Mouse (Mus musculus) monocyte, adult 5-6 weeks (primary cell): ENCODE data around the gene Tmem151b. TPM values are rescaled to one million over a fixed set of nuclear protein-coding genes. Genes with fewer than 3 reads are reported as not detected.

ENCODE experiments used
- ATAC-seq: fragments of 153-309, 156-312 bp; replicated peaks from 2 replicates; pipeline ENCODE4 v1.8.0; 2017; ENCODE audit warnings: mild to moderate bottlenecking; ENCODE audit not compliant: low TSS enrichment, insufficient number of reproducible peaks, severe bottlenecking, poor library complexity, low FRiP score
- total RNA-seq: library from RNA; stranded (forward); fragments of 200-1000, 200-491, 200-594 nt; gene quantifications from 3 replicates; pipeline ENCODE4 v1.2.3, GENCODE M21; 2017

Gene Tmem151b
- total RNA-seq, 1 experiment from 2014 or later: not detected

GRCm38 (mm10) chr17:45524961-45525360 is 24.5 kb downstream of the Tmem151b start:
- ATAC-seq: no peak

GRCm38 (mm10) chr17:45523263-45523662 is 26.2 kb downstream of the Tmem151b start, which contains the start of gene Tcte1:
Gene Tcte1 (plus strand): TSS chr17:45523434.
- ATAC-seq: no peak

GRCm38 (mm10) chr17:45520136-45520535 is 29.3 kb downstream of the Tmem151b start:
- ATAC-seq: no peak

- no peak for ATAC-seq
Measured at GRCm38 (mm10) chr17:45518766-45519475, 30.6 kb downstream of the Tmem151b start.

- ATAC-seq: no peak
Measured at GRCm38 (mm10) chr17:45517549-45518215, 31.8 kb downstream of the Tmem151b start.

GRCm38 (mm10) chr17:45517135-45517534 is 32.3 kb downstream of the Tmem151b start:
- no peak for ATAC-seq

GRCm38 (mm10) chr17:45516488-45516887 is 33.0 kb downstream of the Tmem151b start:
- peak; percentile 60 for ATAC-seq

GRCm38 (mm10) chr17:45515806-45516205 is 33.7 kb downstream of the Tmem151b start:
- ATAC-seq: no peak

GRCm38 (mm10) chr17:45515204-45515726 is 34.2 kb downstream of the Tmem151b start:
- ATAC-seq: no peak

- ATAC-seq: no peak
Measured at GRCm38 (mm10) chr17:45511757-45512156, 37.7 kb downstream of the Tmem151b start.

GRCm38 (mm10) chr17:45510871-45511270 is 38.6 kb downstream of the Tmem151b start:
- ATAC-seq: no peak

- peak; percentile 89 for ATAC-seq
Measured at GRCm38 (mm10) chr17:45506700-45507189, 42.7 kb downstream of the Tmem151b start, which contains the start of gene Aars2. Gene Aars2 (plus strand): TSS chr17:45506841.

- ATAC-seq: no peak
Measured at GRCm38 (mm10) chr17:45505941-45506465, 43.5 kb downstream of the Tmem151b start.

GRCm38 (mm10) chr17:45503301-45503973 is 46.0 kb downstream of the Tmem151b start:
- no peak for ATAC-seq

- no peak for ATAC-seq
Measured at GRCm38 (mm10) chr17:45502324-45502723, 47.2 kb downstream of the Tmem151b start.

GRCm38 (mm10) chr17:45500981-45501380 is 48.5 kb downstream of the Tmem151b start:
- no peak for ATAC-seq

- ATAC-seq: no peak
Measured at GRCm38 (mm10) chr17:45499516-45499915, 50.0 kb downstream of the Tmem151b start.

GRCm38 (mm10) chr17:45498397-45498796 is 51.1 kb downstream of the Tmem151b start:
- ATAC-seq: no peak

- ATAC-seq: no peak
Measured at GRCm38 (mm10) chr17:45495398-45495797, 54.1 kb downstream of the Tmem151b start.
